Mouse (Mus musculus): ENCODE results near the gene Gimap7. TPM values are rescaled to one million over a fixed set of nuclear protein-coding genes. Genes with fewer than 3 reads are reported as not detected.

Gene Gimap7
- polyA plus RNA-seq, 1 experiment from 2014 or later, result not detected

DNA sequence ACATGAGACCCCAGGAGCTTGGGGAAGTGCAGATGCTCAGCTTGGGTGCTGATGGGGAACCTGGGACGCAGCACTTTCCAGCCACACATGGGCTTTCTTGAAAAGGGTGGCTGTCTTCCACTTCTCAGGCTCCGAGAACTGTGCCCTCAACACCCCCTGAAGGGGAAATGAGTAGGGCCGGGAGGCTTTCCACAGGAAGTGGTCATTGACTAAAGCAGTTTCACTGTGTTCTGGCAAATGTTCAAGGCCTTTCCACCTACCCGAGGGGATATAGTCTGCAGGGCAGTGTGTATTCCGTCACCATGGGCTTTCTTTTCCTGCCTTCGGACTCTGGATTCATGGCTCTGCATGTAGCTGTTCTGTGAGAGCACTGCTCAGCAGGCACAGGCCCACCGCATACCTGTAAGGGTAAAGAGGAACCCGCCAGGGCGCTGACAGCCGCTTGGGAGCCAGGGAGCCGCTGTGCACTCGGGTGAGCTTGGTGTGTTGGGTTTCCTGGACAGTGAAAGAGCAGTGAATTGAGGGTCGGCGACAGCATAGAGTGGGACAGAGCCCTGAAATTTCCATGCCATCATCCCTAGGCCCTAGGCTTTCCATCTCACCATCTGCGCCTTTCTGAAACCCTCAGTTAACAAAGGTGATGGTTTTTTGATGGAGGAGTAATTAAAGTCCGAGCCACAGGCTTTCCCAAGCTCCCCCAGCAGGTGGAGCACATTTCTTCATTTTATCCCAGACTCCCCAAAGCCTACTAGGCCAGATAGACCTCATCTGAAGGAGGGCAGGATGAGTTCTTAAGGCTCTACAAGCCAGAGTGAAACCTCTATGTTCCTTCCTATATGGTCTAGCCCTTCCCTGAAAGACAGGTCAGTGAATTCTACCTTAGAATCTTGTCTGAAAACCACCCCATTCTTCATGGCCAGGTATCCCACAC, 27.8 kb downstream of the Gimap7 start, which contains the start of gene Gimap5:
Gimap5 (plus strand) TSS at position 239 of the 931 bp plus-strand sequence.
- Histone ChIP-seq H3K4me2 (ENCODE audit: low read length) (no peak within 1 kb of the TSS), H3K27ac (ENCODE audit: low read length) (no peak within 1 kb of the TSS), H3K36me3 (ENCODE audit: control insufficient read depth, insufficient read depth) (no peaks in the 10 kb centered on the region), H3K9me3 (ENCODE audit: control insufficient read depth, low read length) (no peaks in the 10 kb centered on the region), H3K4me3 (replicated peaks; ENCODE audit: low read length) (no peak within 1 kb of the TSS), H3K27me3 (replicated peaks; ENCODE audit: control insufficient read depth, insufficient read depth, low read length) (peaks cover 19% of the 10 kb centered on the region), H3K4me1 (replicated peaks; ENCODE audit: control insufficient read depth, insufficient read depth, low read length) (0 out of 2 replicates have a peak, but pooled peaks cover 4% of the 10 kb centered on the region), H3K9ac (replicated peaks; ENCODE audit: low read depth, low read length) (no peak within 1 kb of the TSS)
- 45% methylated on average over 16 of the region's 16 CpGs for WGBS
- ATAC-seq, result no peak

GRCm38 (mm10) chr6:48747091-48747966, 28.9 kb downstream of the Gimap7 start:
- no peak overlapping the region for H3K4me3 ChIP-seq (replicated peaks; ENCODE audit: low read length)
- no peaks in the 10 kb centered on the region for H3K36me3 ChIP-seq (ENCODE audit: control insufficient read depth, insufficient read depth)
- no peak overlapping the region for H3K9ac ChIP-seq (replicated peaks; ENCODE audit: low read depth, low read length)
- no peak overlapping the region for H3K27ac ChIP-seq (ENCODE audit: low read length)
- 75% methylated on average over 7 of the region's 7 CpGs for WGBS
- 0 out of 2 replicates have a peak, but pooled peaks cover 4% of the 10 kb centered on the region for H3K4me1 ChIP-seq (replicated peaks; ENCODE audit: control insufficient read depth, insufficient read depth, low read length)
- ATAC-seq, result no peak
- H3K9me3 ChIP-seq (ENCODE audit: control insufficient read depth, low read length), result no peaks in the 10 kb centered on the region
- no peak overlapping the region for H3K4me2 ChIP-seq (ENCODE audit: low read length)
- peaks cover 10% of the 10 kb centered on the region; the same call in 1 of the 2 replicates for H3K27me3 ChIP-seq (replicated peaks; ENCODE audit: control insufficient read depth, insufficient read depth, low read length)

DNA sequence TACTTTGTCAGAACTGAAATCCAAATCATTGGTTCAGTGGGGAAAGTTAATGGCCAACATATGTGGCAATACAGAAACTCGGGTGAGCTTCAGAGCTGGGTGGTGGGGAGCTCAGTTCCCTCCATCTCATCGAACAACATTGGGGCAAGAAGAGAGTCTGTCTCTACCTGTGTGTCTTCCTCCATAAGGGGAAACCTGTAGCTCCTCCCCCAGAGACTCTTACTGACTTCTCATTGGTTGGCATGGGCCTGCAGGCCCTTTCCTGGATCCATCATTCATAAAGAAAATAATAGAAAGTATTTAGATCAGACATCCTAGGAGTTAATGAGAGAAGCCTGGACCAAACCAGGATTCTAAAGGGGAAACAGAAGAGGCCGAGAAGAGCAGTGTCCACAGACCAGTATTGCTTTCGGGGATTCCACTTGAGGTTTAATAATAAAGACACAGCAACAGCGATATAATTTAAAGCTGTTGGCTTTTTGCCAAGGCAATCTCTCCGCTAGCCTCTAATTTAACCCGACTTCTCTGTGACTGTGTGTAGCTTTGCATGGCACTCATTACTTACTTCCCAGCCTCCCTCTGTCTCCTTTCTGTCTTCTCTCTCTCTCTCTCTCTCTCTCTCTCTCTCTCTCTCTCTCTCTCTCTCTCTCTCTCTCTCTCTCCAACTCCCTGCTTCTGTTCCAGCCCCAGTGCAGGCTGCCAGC, 45.3 kb downstream of the Gimap7 start:
- no peak for ATAC-seq
- H3K27ac ChIP-seq (ENCODE audit: low read length), result no peak overlapping the region
- H3K36me3 ChIP-seq (ENCODE audit: control insufficient read depth, insufficient read depth), result no peaks in the 10 kb centered on the region
- no peak overlapping the region for H3K4me3 ChIP-seq (replicated peaks; ENCODE audit: low read length)
- H3K4me2 ChIP-seq (ENCODE audit: low read length), result no peak overlapping the region
- no peaks in the 10 kb centered on the region for H3K4me1 ChIP-seq (replicated peaks; ENCODE audit: control insufficient read depth, insufficient read depth, low read length)
- H3K9me3 ChIP-seq (ENCODE audit: control insufficient read depth, low read length), result no peaks in the 10 kb centered on the region
- WGBS, result 60% methylated on average over 7 of the region's 7 CpGs
- no peak overlapping the region for H3K9ac ChIP-seq (replicated peaks; ENCODE audit: low read depth, low read length)
- no peaks in the 10 kb centered on the region for H3K27me3 ChIP-seq (replicated peaks; ENCODE audit: control insufficient read depth, insufficient read depth, low read length)

DNA sequence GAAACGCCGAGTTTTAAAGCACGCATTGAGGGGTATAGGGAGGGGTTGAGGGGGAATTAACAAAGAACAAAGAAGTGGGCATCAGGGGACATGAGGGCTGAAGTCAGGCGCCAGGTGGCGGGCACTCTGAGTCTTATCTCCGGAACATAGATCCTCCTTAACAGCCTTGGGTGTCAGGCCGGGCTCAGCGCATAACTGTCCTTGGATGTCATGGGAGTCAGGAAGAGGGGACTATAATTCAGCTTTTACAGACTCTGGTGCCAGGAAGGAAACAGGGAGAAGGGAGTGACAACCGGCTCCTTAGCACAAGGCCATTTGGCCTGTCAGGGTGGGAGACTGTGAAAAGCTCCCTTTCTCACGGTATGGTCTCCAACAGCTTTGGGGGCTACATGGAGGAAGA, 46.1 kb downstream of the Gimap7 start:
- no peaks in the 10 kb centered on the region for H3K4me1 ChIP-seq (replicated peaks; ENCODE audit: control insufficient read depth, insufficient read depth, low read length)
- no peaks in the 10 kb centered on the region for H3K9me3 ChIP-seq (ENCODE audit: control insufficient read depth, low read length)
- no peak for ATAC-seq
- no peak overlapping the region for H3K4me2 ChIP-seq (ENCODE audit: low read length)
- H3K27me3 ChIP-seq (replicated peaks; ENCODE audit: control insufficient read depth, insufficient read depth, low read length), result no peaks in the 10 kb centered on the region
- no peak overlapping the region for H3K9ac ChIP-seq (replicated peaks; ENCODE audit: low read depth, low read length)
- WGBS, result 92% methylated on average over 10 of the region's 10 CpGs
- no peak overlapping the region for H3K27ac ChIP-seq (ENCODE audit: low read length)
- no peaks in the 10 kb centered on the region for H3K36me3 ChIP-seq (ENCODE audit: control insufficient read depth, insufficient read depth)
- H3K4me3 ChIP-seq (replicated peaks; ENCODE audit: low read length), result no peak overlapping the region

GRCm38 (mm10) chr6:48768178-48768869, 49.9 kb downstream of the Gimap7 start:
- no peaks in the 10 kb centered on the region for H3K4me1 ChIP-seq (replicated peaks; ENCODE audit: control insufficient read depth, insufficient read depth, low read length)
- WGBS, result 76% methylated on average over 9 of the region's 9 CpGs
- H3K36me3 ChIP-seq (ENCODE audit: control insufficient read depth, insufficient read depth), result no peaks in the 10 kb centered on the region
- H3K9ac ChIP-seq (replicated peaks; ENCODE audit: low read depth, low read length), result no peak overlapping the region
- no peak overlapping the region for H3K27ac ChIP-seq (ENCODE audit: low read length)
- no peak overlapping the region for H3K4me3 ChIP-seq (replicated peaks; ENCODE audit: low read length)
- no peak for ATAC-seq
- H3K27me3 ChIP-seq (replicated peaks; ENCODE audit: control insufficient read depth, insufficient read depth, low read length), result no peaks in the 10 kb centered on the region
- H3K4me2 ChIP-seq (ENCODE audit: low read length), result no peak overlapping the region
- no peaks in the 10 kb centered on the region for H3K9me3 ChIP-seq (ENCODE audit: control insufficient read depth, low read length)

DNA sequence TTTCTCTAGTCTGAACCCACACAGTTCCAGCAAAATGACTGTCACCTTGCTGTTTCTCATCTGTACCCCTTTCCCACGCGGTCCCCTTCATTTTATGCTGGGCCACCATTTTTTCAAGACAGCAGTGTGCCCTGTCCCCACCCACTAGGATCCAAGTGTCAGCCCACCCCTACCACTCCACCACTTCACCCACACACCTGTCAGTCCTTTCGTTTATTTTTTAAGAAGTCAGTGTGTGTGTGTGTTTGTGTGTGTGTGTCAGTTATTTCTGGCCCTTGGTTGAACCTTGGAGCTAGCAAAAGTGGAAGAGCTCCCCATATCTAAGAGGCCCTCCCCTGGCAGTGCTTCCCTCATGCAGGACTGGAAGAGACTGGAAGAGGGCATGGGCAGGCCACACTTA, 50.5 kb downstream of the Gimap7 start:
- Histone ChIP-seq H3K27ac (ENCODE audit: low read length) (no peak overlapping the region), H3K4me2 (ENCODE audit: low read length) (no peak overlapping the region), H3K9ac (replicated peaks; ENCODE audit: low read depth, low read length) (no peak overlapping the region), H3K4me1 (replicated peaks; ENCODE audit: control insufficient read depth, insufficient read depth, low read length) (no peaks in the 10 kb centered on the region), H3K9me3 (ENCODE audit: control insufficient read depth, low read length) (no peaks in the 10 kb centered on the region), H3K27me3 (replicated peaks; ENCODE audit: control insufficient read depth, insufficient read depth, low read length) (no peaks in the 10 kb centered on the region), H3K36me3 (ENCODE audit: control insufficient read depth, insufficient read depth) (no peaks in the 10 kb centered on the region), H3K4me3 (replicated peaks; ENCODE audit: low read length) (no peak overlapping the region)
- 90% methylated on average over 3 of the region's 3 CpGs for WGBS
- no peak for ATAC-seq

GRCm38 (mm10) chr6:48770696-48771095, 52.3 kb downstream of the Gimap7 start, which contains the start of gene Gimap3:
TSS of gene Gimap3 (minus strand) at chr6:48770851.
- Histone ChIP-seq H3K27me3 (replicated peaks; ENCODE audit: control insufficient read depth, insufficient read depth, low read length) (no peaks in the 10 kb centered on the region), H3K4me3 (replicated peaks; ENCODE audit: low read length) (no peak within 1 kb of the TSS), H3K27ac (ENCODE audit: low read length) (no peak within 1 kb of the TSS), H3K4me2 (ENCODE audit: low read length) (no peak within 1 kb of the TSS), H3K36me3 (ENCODE audit: control insufficient read depth, insufficient read depth) (no peaks in the 10 kb centered on the region), H3K4me1 (replicated peaks; ENCODE audit: control insufficient read depth, insufficient read depth, low read length) (no peaks in the 10 kb centered on the region), H3K9me3 (ENCODE audit: control insufficient read depth, low read length) (no peaks in the 10 kb centered on the region), H3K9ac (replicated peaks; ENCODE audit: low read depth, low read length) (no peak within 1 kb of the TSS)
- no peak for ATAC-seq
- WGBS, result 94% methylated on average over 3 of the region's 3 CpGs

DNA sequence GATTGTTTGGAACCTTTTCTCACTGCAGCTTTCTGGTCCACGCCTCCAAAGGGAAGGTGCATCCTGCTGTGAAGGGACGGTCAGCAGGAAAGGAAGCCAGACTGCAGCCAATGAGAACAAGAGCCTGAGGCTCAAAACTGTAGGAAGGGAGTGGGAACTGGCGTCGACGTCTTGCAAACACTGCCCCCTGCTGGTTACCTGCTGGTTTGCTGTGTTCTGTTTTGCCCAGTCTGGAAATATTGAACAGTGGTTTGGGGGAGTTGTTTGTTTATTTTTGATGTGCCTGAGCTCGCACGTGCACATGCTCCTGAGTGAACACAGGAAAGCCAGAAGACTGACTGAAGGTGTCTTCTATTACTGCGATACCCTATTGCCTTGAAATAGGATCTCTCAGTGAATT, 53.6 kb downstream of the Gimap7 start:
- Histone ChIP-seq H3K4me1 (replicated peaks; ENCODE audit: control insufficient read depth, insufficient read depth, low read length) (no peaks in the 10 kb centered on the region), H3K9ac (replicated peaks; ENCODE audit: low read depth, low read length) (no peak overlapping the region), H3K36me3 (ENCODE audit: control insufficient read depth, insufficient read depth) (no peaks in the 10 kb centered on the region), H3K4me2 (ENCODE audit: low read length) (no peak overlapping the region), H3K27me3 (replicated peaks; ENCODE audit: control insufficient read depth, insufficient read depth, low read length) (no peaks in the 10 kb centered on the region), H3K4me3 (replicated peaks; ENCODE audit: low read length) (no peak overlapping the region), H3K9me3 (ENCODE audit: control insufficient read depth, low read length) (no peaks in the 10 kb centered on the region), H3K27ac (ENCODE audit: low read length) (no peak overlapping the region)
- peak; percentile 58; the same call in 1 of the 2 replicates for ATAC-seq
- 9% methylated on average over 8 of the region's 8 CpGs for WGBS

Measured in forebrain, embryonic 16.5 days (tissue).